Mouse (Mus musculus) bone marrow macrophage, adult 2 months (primary cell): ENCODE results near the gene Mlxip.

Source experiments
- CTCF ChIP-seq: IDR thresholded peaks from 2 replicates; pipeline ENCODE4 v1.5.1; 2012; ENCODE audit warnings: low read depth, mild to moderate bottlenecking, low read length, moderate library complexity
- POLR2A ChIP-seq: IDR thresholded peaks from 2 replicates; pipeline ENCODE4 v1.6.1; 2012; ENCODE audit warnings: mild to moderate bottlenecking, low read depth, low read length, borderline replicate concordance

- TF ChIP-seq POLR2A: no peak
- no peak for TF ChIP-seq CTCF
Measured at GRCm38 (mm10) chr5:123442283-123442682, 47.7 kb downstream of the Mlxip start.
